Mouse (Mus musculus): Measurements from ENCODE around the gene Gm20388. TPM values are rescaled to one million over a fixed set of nuclear protein-coding genes. Genes with fewer than 3 reads are reported as not detected.
A peak's percentile ranks its signal among the peaks of the same experiment; 100 is the strongest.

Gm20388 gene
- polyA plus RNA-seq, 1 experiment from 2014 or later, result 8.3 TPM

GRCm38 (mm10) chr8:120012927-120013326 is 102.3 kb downstream of the Gm20388 start:
- peaks cover 18% of the 10 kb centered on the region; the same call in 1 of the 2 replicates for H3K36me3 ChIP-seq (ENCODE audit: control insufficient read depth, insufficient read depth, low read length)
- peak; percentile 36; the same call in 1 of the 2 replicates for ATAC-seq (replicated peaks; ENCODE audit: low FRiP score, low TSS enrichment, low read depth)
- peaks cover 9% of the 10 kb centered on the region; the same call in 1 of the 2 replicates for H3K4me1 ChIP-seq (replicated peaks; ENCODE audit: control insufficient read depth, insufficient read depth, low read length)
- H3K4me2 ChIP-seq (ENCODE audit: low read length), result no peak overlapping the region
- 42% methylated on average over 9 of the region's 9 CpGs for WGBS
- H3K9ac ChIP-seq (ENCODE audit: low read length), result no peak overlapping the region
- no peak overlapping the region for H3K4me3 ChIP-seq (ENCODE audit: low read depth, low read length)
- H3K27me3 ChIP-seq (replicated peaks; ENCODE audit: control insufficient read depth, insufficient read depth, low read length), result no peaks in the 10 kb centered on the region
- H3K9me3 ChIP-seq (ENCODE audit: control insufficient read depth, low read length), result no peaks in the 10 kb centered on the region
- DNase-seq (ENCODE audit: low spot score), result no peak
- H3K27ac ChIP-seq (ENCODE audit: low read depth), result no peak overlapping the region

GRCm38 (mm10) chr8:120014267-120015023 is 103.8 kb downstream of the Gm20388 start:
- H3K27me3 ChIP-seq (replicated peaks; ENCODE audit: control insufficient read depth, insufficient read depth, low read length), result no peaks in the 10 kb centered on the region
- DNase-seq (ENCODE audit: low spot score) (no peak), ATAC-seq (replicated peaks; ENCODE audit: low FRiP score, low TSS enrichment, low read depth) (no peak)
- no peak overlapping the region for H3K4me3 ChIP-seq (ENCODE audit: low read depth, low read length)
- no peak overlapping the region for H3K27ac ChIP-seq (ENCODE audit: low read depth)
- H3K4me2 ChIP-seq (ENCODE audit: low read length), result no peak overlapping the region
- H3K9ac ChIP-seq (ENCODE audit: low read length), result no peak overlapping the region
- peaks cover 26% of the 10 kb centered on the region; the same call in 1 of the 2 replicates for H3K36me3 ChIP-seq (ENCODE audit: control insufficient read depth, insufficient read depth, low read length)
- WGBS, result 54% methylated on average over 15 of the region's 15 CpGs
- no peaks in the 10 kb centered on the region for H3K9me3 ChIP-seq (ENCODE audit: control insufficient read depth, low read length)
- H3K4me1 ChIP-seq (replicated peaks; ENCODE audit: control insufficient read depth, insufficient read depth, low read length), result peaks cover 9% of the 10 kb centered on the region; the same call in 1 of the 2 replicates

DNA sequence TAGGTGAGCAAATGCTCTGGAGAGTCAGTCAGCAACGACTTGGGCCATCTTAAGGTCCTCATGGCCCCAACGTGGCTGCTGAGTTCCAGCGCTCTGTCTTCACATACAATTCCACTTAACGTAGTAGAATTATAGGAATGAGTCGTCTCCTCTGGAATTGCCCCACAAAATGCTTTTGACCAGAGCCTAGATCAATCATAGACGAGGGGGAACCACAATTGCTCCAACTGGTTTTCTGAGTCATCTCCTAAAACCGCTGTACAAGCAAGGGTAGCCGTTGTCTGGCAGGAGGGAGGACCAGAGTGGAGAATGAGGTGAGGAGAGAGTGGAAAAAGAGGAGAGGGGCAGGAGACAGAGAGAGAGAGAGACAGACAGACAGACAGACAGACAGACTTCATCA is 105.3 kb downstream of the Gm20388 start:
- Histone ChIP-seq H3K36me3 (ENCODE audit: control insufficient read depth, insufficient read depth, low read length) (peaks cover 28% of the 10 kb centered on the region; the same call in 1 of the 2 replicates), H3K27ac (ENCODE audit: low read depth) (no peak overlapping the region), H3K4me1 (replicated peaks; ENCODE audit: control insufficient read depth, insufficient read depth, low read length) (peaks cover 9% of the 10 kb centered on the region; the same call in 1 of the 2 replicates), H3K4me3 (ENCODE audit: low read depth, low read length) (no peak overlapping the region), H3K4me2 (ENCODE audit: low read length) (no peak overlapping the region), H3K9ac (ENCODE audit: low read length) (no peak overlapping the region), H3K27me3 (replicated peaks; ENCODE audit: control insufficient read depth, insufficient read depth, low read length) (no peaks in the 10 kb centered on the region), H3K9me3 (ENCODE audit: control insufficient read depth, low read length) (no peaks in the 10 kb centered on the region)
- WGBS, result 88% methylated on average over 8 of the region's 8 CpGs
- ATAC-seq (replicated peaks; ENCODE audit: low FRiP score, low TSS enrichment, low read depth), result no peak
- DNase-seq (ENCODE audit: low spot score), result no peak

- WGBS, result 81% methylated on average over 7 of the region's 7 CpGs
- H3K4me2 ChIP-seq (ENCODE audit: low read length), result no peak overlapping the region
Observed at GRCm38 (mm10) chr8:120016424-120016823, 105.8 kb downstream of the Gm20388 start.

DNA sequence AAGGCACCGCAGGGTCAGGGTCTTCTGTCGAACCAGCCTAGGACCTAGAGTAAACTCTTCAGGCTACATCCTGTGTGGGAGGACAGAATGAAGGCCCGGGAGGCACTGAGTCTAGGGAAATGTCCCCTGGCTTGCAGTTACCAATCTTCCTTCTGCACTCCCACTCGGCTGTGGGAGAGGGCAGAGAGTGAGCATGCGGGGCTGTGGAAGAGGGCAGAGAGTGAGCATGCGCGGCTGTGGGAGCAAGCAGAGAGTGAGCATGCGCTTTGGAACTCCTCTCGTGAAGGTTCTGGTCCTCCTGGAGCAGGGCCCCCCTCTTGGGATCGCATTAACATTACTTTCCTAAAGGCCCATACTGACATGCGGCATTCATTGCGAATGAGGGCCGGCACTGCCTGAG is 106.7 kb downstream of the Gm20388 start:
- H3K27ac ChIP-seq (ENCODE audit: low read depth), result no peak overlapping the region
- H3K9ac ChIP-seq (ENCODE audit: low read length), result no peak overlapping the region
- no peak overlapping the region for H3K4me2 ChIP-seq (ENCODE audit: low read length)
- H3K27me3 ChIP-seq (replicated peaks; ENCODE audit: control insufficient read depth, insufficient read depth, low read length), result no peaks in the 10 kb centered on the region
- peaks cover 28% of the 10 kb centered on the region; the same call in 1 of the 2 replicates for H3K36me3 ChIP-seq (ENCODE audit: control insufficient read depth, insufficient read depth, low read length)
- WGBS, result 91% methylated on average over 13 of the region's 13 CpGs
- no peak for DNase-seq (ENCODE audit: low spot score)
- H3K9me3 ChIP-seq (ENCODE audit: control insufficient read depth, low read length), result no peaks in the 10 kb centered on the region
- H3K4me3 ChIP-seq (ENCODE audit: low read depth, low read length), result no peak overlapping the region
- peaks cover 9% of the 10 kb centered on the region; the same call in 1 of the 2 replicates for H3K4me1 ChIP-seq (replicated peaks; ENCODE audit: control insufficient read depth, insufficient read depth, low read length)
- no peak for ATAC-seq (replicated peaks; ENCODE audit: low FRiP score, low TSS enrichment, low read depth)

More at GRCm38 (mm10) chr8:120016424-120016823, 105.8 kb downstream of the Gm20388 start:
- Histone ChIP-seq H3K4me1 (replicated peaks; ENCODE audit: control insufficient read depth, insufficient read depth, low read length) (peaks cover 9% of the 10 kb centered on the region; the same call in 1 of the 2 replicates), H3K27ac (ENCODE audit: low read depth) (no peak overlapping the region), H3K27me3 (replicated peaks; ENCODE audit: control insufficient read depth, insufficient read depth, low read length) (no peaks in the 10 kb centered on the region), H3K4me3 (ENCODE audit: low read depth, low read length) (no peak overlapping the region), H3K36me3 (ENCODE audit: control insufficient read depth, insufficient read depth, low read length) (peaks cover 28% of the 10 kb centered on the region; the same call in 1 of the 2 replicates), H3K9ac (ENCODE audit: low read length) (no peak overlapping the region), H3K9me3 (ENCODE audit: control insufficient read depth, low read length) (no peaks in the 10 kb centered on the region)
- DNase-seq (ENCODE audit: low spot score), result no peak
- ATAC-seq (replicated peaks; ENCODE audit: low FRiP score, low TSS enrichment, low read depth), result no peak

GRCm38 (mm10) chr8:120017786-120018185 is 107.1 kb downstream of the Gm20388 start:
- Histone ChIP-seq H3K27me3 (replicated peaks; ENCODE audit: control insufficient read depth, insufficient read depth, low read length) (no peaks in the 10 kb centered on the region), H3K9me3 (ENCODE audit: control insufficient read depth, low read length) (no peaks in the 10 kb centered on the region), H3K4me1 (replicated peaks; ENCODE audit: control insufficient read depth, insufficient read depth, low read length) (peaks cover 9% of the 10 kb centered on the region; the same call in 1 of the 2 replicates), H3K9ac (ENCODE audit: low read length) (no peak overlapping the region), H3K27ac (ENCODE audit: low read depth) (no peak overlapping the region), H3K4me3 (ENCODE audit: low read depth, low read length) (no peak overlapping the region), H3K36me3 (ENCODE audit: control insufficient read depth, insufficient read depth, low read length) (peaks cover 30% of the 10 kb centered on the region; the same call in 1 of the 2 replicates), H3K4me2 (ENCODE audit: low read length) (no peak overlapping the region)
- no peak for ATAC-seq (replicated peaks; ENCODE audit: low FRiP score, low TSS enrichment, low read depth)
- no peak for DNase-seq (ENCODE audit: low spot score)
- WGBS, result 96% methylated on average over 6 of the region's 6 CpGs

DNA sequence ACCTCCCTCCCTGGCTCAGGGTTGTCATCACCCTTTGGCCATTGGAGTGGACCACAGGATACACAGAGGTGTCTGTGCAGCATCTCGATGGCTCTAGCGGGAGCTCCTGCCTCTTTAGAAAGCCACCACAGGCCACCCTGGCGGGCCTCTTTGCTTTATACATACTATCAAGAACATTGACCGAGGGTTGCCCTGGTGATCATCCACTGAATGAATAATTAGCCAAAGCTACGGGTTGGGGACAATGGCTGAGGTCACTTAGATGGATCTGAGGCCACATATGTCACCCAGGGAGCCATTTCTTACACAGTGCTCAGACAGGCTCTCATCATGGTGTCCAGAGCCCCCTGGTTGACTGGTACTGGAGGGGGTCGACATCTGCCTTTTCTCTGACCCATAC is 107.7 kb downstream of the Gm20388 start:
- 78% methylated on average over 6 of the region's 6 CpGs for WGBS
- H3K4me1 ChIP-seq (replicated peaks; ENCODE audit: control insufficient read depth, insufficient read depth, low read length), result peaks cover 7% of the 10 kb centered on the region; the same call in 1 of the 2 replicates
- H3K4me2 ChIP-seq (ENCODE audit: low read length), result no peak overlapping the region
- DNase-seq (ENCODE audit: low spot score), result no peak
- H3K36me3 ChIP-seq (ENCODE audit: control insufficient read depth, insufficient read depth, low read length), result peaks cover 30% of the 10 kb centered on the region; the same call in 1 of the 2 replicates
- H3K4me3 ChIP-seq (ENCODE audit: low read depth, low read length), result no peak overlapping the region
- no peak overlapping the region for H3K9ac ChIP-seq (ENCODE audit: low read length)
- no peak overlapping the region for H3K27ac ChIP-seq (ENCODE audit: low read depth)
- no peak for ATAC-seq (replicated peaks; ENCODE audit: low FRiP score, low TSS enrichment, low read depth)
- H3K9me3 ChIP-seq (ENCODE audit: control insufficient read depth, low read length), result no peaks in the 10 kb centered on the region
- H3K27me3 ChIP-seq (replicated peaks; ENCODE audit: control insufficient read depth, insufficient read depth, low read length), result no peaks in the 10 kb centered on the region

GRCm38 (mm10) chr8:120019297-120019696 is 108.7 kb downstream of the Gm20388 start:
- H3K27ac ChIP-seq (ENCODE audit: low read depth), result no peak overlapping the region
- no peaks in the 10 kb centered on the region for H3K27me3 ChIP-seq (replicated peaks; ENCODE audit: control insufficient read depth, insufficient read depth, low read length)
- no peak for ATAC-seq (replicated peaks; ENCODE audit: low FRiP score, low TSS enrichment, low read depth)
- no peak overlapping the region for H3K4me2 ChIP-seq (ENCODE audit: low read length)
- no peak overlapping the region for H3K9ac ChIP-seq (ENCODE audit: low read length)
- WGBS, result 84% methylated on average over 5 of the region's 5 CpGs
- H3K36me3 ChIP-seq (ENCODE audit: control insufficient read depth, insufficient read depth, low read length), result peaks cover 34% of the 10 kb centered on the region; the same call in 1 of the 2 replicates
- no peak overlapping the region for H3K4me3 ChIP-seq (ENCODE audit: low read depth, low read length)
- DNase-seq (ENCODE audit: low spot score), result no peak
- no peaks in the 10 kb centered on the region for H3K9me3 ChIP-seq (ENCODE audit: control insufficient read depth, low read length)
- peaks cover 4% of the 10 kb centered on the region; the same call in 1 of the 2 replicates for H3K4me1 ChIP-seq (replicated peaks; ENCODE audit: control insufficient read depth, insufficient read depth, low read length)
